Mouse (Mus musculus) spleen, adult 2 months (tissue): ENCODE results near the gene Il2rg. TPM values are rescaled to one million over a fixed set of nuclear protein-coding genes. Genes with fewer than 3 reads are reported as not detected.
A peak's percentile ranks its signal among the peaks of the same experiment; 100 is the strongest.

Source experiments
- DNase-seq, 2 experiments: peaks; one replicate each; pipeline versions ENCODE4 v3.0.0 to v3.0.0-alpha.2; 2012 to 2021; ENCODE audit warnings: low spot score in 2 of 2, low read depth in 1 of 2
- H3K27ac ChIP-seq: fragments of 200-500 bp; 2 replicates; pipeline ENCODE4 v1.5.1; 2012; ENCODE audit warnings: low read length, inconsistent platforms; ENCODE audit not compliant: insufficient read depth
- H3K27me3 ChIP-seq: fragments of 200-500 bp; 2 replicates; pipeline ENCODE4 v1.6.1; 2012; ENCODE audit warnings: mild to moderate bottlenecking, moderate library complexity, low read length, inconsistent platforms; ENCODE audit not compliant: control insufficient read depth, insufficient read depth
- H3K36me3 ChIP-seq: fragments of 200-500 bp; 2 replicates; pipeline ENCODE4 v1.6.1; 2012; ENCODE audit warnings: mild to moderate bottlenecking, low read length, inconsistent platforms; ENCODE audit not compliant: control insufficient read depth, insufficient read depth
- H3K4me1 ChIP-seq: fragments of 200-500 bp; 2 replicates; pipeline ENCODE4 v1.6.1; 2011; ENCODE audit warnings: inconsistent platforms; ENCODE audit not compliant: control insufficient read depth, insufficient read depth, insufficient read length
- H3K4me3 ChIP-seq: fragments of 200-500 bp; 2 replicates; pipeline ENCODE4 v1.5.1; 2011; ENCODE audit warnings: mild to moderate bottlenecking, inconsistent platforms; ENCODE audit not compliant: insufficient read depth, insufficient read length; ENCODE audit errors: extremely low read depth
- CTCF ChIP-seq: fragments of 200-500 bp; IDR thresholded peaks from 2 replicates; pipeline ENCODE4 v1.5.1; 2011; ENCODE audit warnings: mild to moderate bottlenecking, inconsistent platforms; ENCODE audit not compliant: insufficient read depth, insufficient read length, insufficient replicate concordance; ENCODE audit errors: extremely low read depth
- POLR2A ChIP-seq: fragments of 200-500 bp; IDR thresholded peaks from 2 replicates; pipeline ENCODE4 v1.6.1; 2011; ENCODE audit warnings: low read depth, low read length, inconsistent platforms
- WGBS: fragments of 180-500 bp; shearing (Covaris S2); methylation state at CpG from one replicate; pipeline ENCODE4 v1.1.7; 2018; 5-methylcytosine and 5-hydroxymethylcytosine counted together
- polyA plus RNA-seq: library from polyadenylated mRNA; depleted of rRNA; stranded (reverse); fragments of >200 nt; gene quantifications from 2 replicates; pipeline ENCODE4 v1.2.3, GENCODE M21; 2012

Il2rg gene
- polyA plus RNA-seq, 1 experiment = 180 TPM

DNA sequence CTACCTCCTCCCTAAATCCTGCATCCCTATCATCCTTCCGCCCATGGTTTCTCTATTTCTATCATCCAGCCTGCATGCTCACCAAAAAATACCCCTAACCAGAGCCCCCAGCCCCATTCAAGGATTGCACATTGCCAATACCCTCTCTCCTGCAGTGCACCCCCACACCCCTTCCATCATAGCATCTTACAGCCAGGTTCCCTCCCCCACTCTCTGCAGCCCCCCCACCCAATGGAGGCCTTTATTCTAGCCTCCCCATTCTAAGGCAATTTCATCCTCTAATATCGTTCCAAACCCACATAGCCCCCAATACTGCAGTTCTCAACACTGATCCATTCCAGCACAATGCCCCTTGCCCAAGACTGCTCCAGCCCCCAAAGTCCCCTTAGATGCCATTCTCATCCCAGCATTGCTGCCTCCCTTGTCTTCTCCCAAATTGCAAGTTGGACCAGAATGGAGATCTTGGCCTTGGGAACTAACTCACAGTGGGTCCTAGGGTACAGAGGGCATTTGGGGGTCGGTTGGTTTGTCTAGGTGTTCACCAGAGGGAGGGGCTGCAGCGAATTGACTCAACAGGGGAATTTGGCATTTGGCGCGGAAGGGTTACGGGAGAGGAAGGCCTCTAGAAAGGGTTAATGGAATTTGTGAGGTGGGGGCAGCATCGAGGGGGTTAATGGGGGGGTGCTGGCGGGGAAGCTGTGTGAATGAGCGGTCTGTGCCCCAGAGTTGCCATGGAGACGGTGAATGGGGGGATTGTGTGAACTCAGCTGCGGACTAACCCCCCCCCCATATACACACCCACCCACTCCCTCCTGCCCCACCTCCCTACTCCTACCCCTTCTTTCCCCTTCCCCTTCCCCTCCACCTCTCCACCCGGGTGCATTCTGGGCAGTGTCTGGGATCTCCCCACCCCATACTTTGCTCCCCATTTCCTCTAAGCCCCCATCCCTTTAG, 31.7 kb upstream of the Il2rg start:
- no peaks in the 10 kb centered on the region for H3K4me1 ChIP-seq
- no peak overlapping the region for H3K27ac ChIP-seq
- H3K4me3 ChIP-seq = no peak overlapping the region
- TF ChIP-seq POLR2A = no peak
- no peak for TF ChIP-seq CTCF
- peaks cover 12% of the 10 kb centered on the region for H3K36me3 ChIP-seq
- no peaks in the 10 kb centered on the region for H3K27me3 ChIP-seq
- 52% methylated on average over 13 of the region's 13 CpGs for WGBS
- no peak for DNase-seq

DNA sequence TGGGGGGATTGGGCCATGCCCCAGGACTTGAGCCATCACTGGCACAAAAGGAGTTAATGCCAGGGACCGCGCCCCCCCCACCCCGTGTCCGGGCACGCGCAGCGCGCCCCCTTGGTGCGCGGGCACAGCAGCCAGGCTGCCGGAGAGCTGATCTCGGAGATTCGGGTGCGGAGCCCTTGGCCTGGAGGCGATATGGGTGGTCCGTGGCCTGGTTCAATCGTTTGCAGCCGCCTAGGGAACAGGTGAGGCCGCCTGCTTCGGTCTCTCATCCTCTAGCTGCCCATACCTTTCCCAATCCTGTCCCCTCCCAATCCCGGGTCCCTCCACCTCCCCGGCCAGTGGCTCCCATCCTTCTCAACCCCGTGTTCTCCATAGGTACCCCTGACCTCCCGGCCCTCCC, 31.0 kb upstream of the Il2rg start, which contains the start of gene Nlgn3:
Gene Nlgn3, plus strand, starts transcription at position 114 of the 400 bp plus-strand sequence.
- TF ChIP-seq POLR2A (no peak), CTCF (no peak)
- no peaks in the 10 kb centered on the region for H3K27me3 ChIP-seq
- H3K4me1 ChIP-seq = no peaks in the 10 kb centered on the region
- peaks cover 12% of the 10 kb centered on the region for H3K36me3 ChIP-seq
- H3K4me3 ChIP-seq = no peak within 1 kb of the TSS
- 30% methylated on average over 24 of the region's 24 CpGs for WGBS
- no peak within 1 kb of the TSS for H3K27ac ChIP-seq
- DNase-seq = no peak

DNA sequence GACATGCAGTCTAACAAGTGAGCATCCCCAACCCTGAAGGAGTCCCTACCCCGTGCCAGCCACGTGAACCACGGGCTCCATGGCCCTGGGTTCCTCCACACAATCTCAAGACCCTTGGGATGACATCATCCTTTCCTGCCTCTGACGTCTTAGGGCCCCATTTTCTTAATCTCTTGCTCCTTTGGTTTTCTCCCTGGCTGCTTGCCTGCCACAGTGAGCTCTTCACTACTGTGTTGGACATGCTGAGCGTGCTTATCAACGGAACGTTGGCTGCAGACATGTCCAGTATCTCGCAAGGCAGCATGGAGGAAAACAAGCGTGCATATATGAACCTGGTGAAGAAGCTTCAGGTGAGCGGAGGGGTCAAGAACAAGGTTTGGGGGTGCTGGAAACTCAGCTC, 22.1 kb upstream of the Il2rg start:
- Histone ChIP-seq H3K4me3 (no peak overlapping the region), H3K36me3 (peaks cover 25% of the 10 kb centered on the region), H3K4me1 (no peaks in the 10 kb centered on the region), H3K27me3 (no peaks in the 10 kb centered on the region), H3K27ac (peak overlapping the region; percentile 13; the same call in 1 of the 2 replicates)
- no peak for DNase-seq
- WGBS = 78% methylated on average over 10 of the region's 10 CpGs
- TF ChIP-seq POLR2A (no peak), CTCF (no peak)

DNA sequence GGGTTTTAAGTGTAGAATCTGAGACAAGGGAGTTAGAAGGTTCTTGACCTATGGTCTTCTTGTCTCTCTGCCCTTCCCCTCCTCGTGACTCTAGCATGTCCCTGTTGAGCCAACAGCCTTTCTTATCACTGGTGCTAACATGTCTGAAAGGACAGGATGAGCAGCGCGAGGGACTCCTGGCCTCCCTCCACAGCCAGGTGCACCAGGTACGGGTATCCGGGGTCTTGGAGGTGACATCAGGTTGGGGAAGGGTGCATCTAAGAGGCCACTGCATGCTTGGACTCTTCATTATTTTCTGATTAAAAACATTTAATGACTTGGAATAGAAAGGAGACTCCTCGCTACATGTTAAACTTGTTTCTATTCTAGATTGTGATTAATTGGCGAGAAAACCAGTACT, 21.0 kb upstream of the Il2rg start:
- no peak overlapping the region for H3K4me3 ChIP-seq

DNA sequence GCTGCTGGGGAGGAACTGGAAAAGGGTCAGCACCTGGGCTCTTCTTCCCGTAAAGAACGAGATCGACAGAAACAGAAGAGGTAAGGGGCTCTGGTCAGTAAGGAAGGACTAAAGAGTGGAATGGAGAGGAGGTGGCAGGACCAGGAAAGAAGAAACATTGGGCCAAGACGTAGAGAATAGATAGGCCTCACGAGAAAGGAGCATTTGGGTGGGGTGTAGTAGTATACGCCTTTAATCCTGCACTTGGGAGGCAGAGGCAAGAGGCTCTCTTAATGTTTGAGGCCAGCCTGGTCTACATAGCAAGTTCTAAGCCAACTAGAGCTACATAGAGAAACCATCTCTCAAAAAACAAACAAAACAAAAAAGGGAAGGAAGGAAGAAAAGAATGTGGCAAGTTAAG, 20.4 kb upstream of the Il2rg start:
- peaks cover 29% of the 10 kb centered on the region for H3K36me3 ChIP-seq
- no peaks in the 10 kb centered on the region for H3K4me1 ChIP-seq
- H3K4me3 ChIP-seq = no peak overlapping the region
- TF ChIP-seq POLR2A = no peak
- TF ChIP-seq CTCF = no peak
- no peak for DNase-seq
- H3K27me3 ChIP-seq = no peaks in the 10 kb centered on the region
- H3K27ac ChIP-seq = no peak overlapping the region
- WGBS = 89% methylated on average over 6 of the region's 6 CpGs

More for the DNA sequence above, 21.0 kb upstream of the Il2rg start:
- Histone ChIP-seq H3K36me3 (peaks cover 30% of the 10 kb centered on the region), H3K27me3 (no peaks in the 10 kb centered on the region), H3K4me1 (no peaks in the 10 kb centered on the region), H3K27ac (no peak overlapping the region)
- no peak for DNase-seq
- 89% methylated on average over 7 of the region's 7 CpGs for whole genome bisulfite sequencing
- TF ChIP-seq CTCF (no peak), POLR2A (no peak)

DNA sequence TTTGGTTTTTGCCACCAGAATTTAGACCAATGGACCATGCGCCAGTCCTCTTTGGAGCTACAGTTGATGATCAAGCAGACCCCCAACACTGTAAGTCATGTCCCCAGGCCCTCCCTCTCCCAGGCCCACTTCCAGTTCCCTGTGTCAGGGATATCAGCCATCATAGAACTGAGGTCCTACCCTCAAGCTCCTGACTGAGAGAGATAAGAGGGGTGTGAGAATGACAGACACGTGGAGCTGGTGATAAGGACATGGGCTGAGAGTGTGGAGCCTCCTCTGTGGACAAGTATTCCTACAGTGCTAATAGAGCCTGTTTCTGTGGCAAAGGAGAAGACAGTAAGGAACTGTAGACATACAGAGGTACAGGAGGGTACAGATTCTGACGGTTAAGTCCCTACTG, 19.5 kb upstream of the Il2rg start:
- DNase-seq = no peak
- WGBS = 78% methylated on average over 3 of the region's 3 CpGs
- peaks cover 30% of the 10 kb centered on the region for H3K36me3 ChIP-seq
- H3K27me3 ChIP-seq = no peaks in the 10 kb centered on the region
- no peaks in the 10 kb centered on the region for H3K4me1 ChIP-seq
- TF ChIP-seq POLR2A = no peak
- no peak for TF ChIP-seq CTCF
- H3K4me3 ChIP-seq = no peak overlapping the region
- H3K27ac ChIP-seq = peak overlapping the region; percentile 31; the same call in 1 of the 2 replicates

DNA sequence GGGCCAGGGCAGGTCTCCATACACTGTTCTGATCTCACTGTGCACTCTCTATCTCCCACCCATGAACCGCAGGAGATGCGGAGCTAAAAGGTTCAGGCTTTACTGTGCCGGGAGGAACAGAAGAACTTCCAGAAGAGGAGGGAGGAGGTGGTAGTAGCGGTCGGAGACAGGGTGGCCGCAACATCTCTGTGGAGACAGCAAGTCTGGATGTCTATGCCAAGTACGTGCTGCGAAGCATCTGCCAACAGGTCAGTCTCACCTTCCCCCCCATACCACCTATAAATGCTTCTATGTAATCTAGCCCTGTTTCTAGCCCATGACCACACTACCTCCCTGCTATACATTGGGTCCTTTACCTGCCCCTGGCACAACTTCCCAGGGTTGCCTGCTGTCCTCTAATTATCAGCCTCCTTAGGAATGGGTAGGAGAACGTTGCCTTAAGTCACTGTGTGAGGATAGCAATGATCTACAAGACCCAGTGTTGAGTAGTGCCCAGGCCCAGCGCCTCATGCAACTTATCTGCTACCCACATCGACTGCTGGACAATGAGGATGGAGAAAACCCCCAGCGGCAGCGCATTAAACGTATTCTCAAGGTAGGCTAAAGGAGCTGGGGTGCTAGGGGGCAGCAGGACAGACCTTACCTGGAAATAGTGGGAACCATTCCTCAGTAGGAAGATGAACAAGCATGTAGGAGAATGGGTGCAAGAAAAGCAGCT, 18.1 kb upstream of the Il2rg start:
- 92% methylated on average over 14 of the region's 14 CpGs for WGBS
- Histone ChIP-seq H3K27me3 (no peaks in the 10 kb centered on the region), H3K4me3 (no peak overlapping the region), H3K36me3 (peaks cover 31% of the 10 kb centered on the region), H3K27ac (no peak overlapping the region), H3K4me1 (no peaks in the 10 kb centered on the region)
- no peak for DNase-seq
- TF ChIP-seq CTCF = no peak
- TF ChIP-seq POLR2A = no peak
